Mouse (Mus musculus): ENCODE data around the gene Hyls1. TPM values are rescaled to one million over a fixed set of nuclear protein-coding genes. Genes with fewer than 3 reads are reported as not detected.

The Hyls1 gene
- polyA plus RNA-seq, 1 experiment from 2014 or later = 9.8 TPM

GRCm38 (mm10) chr9:35522821-35523515 lies 47.2 kb downstream of the Hyls1 start:
- Histone ChIP-seq H3K9me3 (replicated peaks) (no peaks in the 10 kb centered on the region), H3K27ac (no peak overlapping the region), H3K36me3 (no peaks in the 10 kb centered on the region), H3K9ac (no peak overlapping the region), H3K4me2 (no peak overlapping the region), H3K27me3 (no peaks in the 10 kb centered on the region), H3K4me1 (replicated peaks) (no peaks in the 10 kb centered on the region), H3K4me3 (replicated peaks) (no peak overlapping the region)
- WGBS (ENCODE audit: insufficient replicate concordance) = 30% methylated on average over 1 of the region's 1 CpGs
- ATAC-seq (ENCODE audit: low read depth) = no peak
- DNase-seq = no peak

DNA sequence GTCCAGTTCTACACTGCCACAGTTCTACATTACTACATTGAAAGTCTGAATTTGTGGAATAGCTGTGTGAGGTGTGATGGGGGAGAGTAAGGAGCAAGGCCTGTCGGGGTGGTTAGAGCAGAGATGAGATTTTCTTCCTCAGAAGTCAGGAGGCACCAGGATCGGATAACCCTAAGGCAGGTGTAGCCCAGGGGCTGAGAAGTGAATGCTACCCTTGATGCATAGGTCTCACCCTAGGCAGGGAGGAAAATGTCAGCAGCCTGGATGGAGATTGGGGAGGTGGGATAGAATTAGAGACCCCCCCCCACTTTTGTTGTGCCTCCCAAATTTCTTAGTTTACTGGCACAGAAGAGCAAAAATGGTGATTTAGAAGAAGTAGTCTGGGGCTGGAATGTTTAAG lies 48.0 kb downstream of the Hyls1 start:
- no peak for ATAC-seq (ENCODE audit: low read depth)
- Histone ChIP-seq H3K4me3 (replicated peaks) (no peak overlapping the region), H3K9ac (no peak overlapping the region), H3K36me3 (no peaks in the 10 kb centered on the region), H3K4me2 (no peak overlapping the region), H3K9me3 (replicated peaks) (no peaks in the 10 kb centered on the region), H3K27ac (no peak overlapping the region), H3K4me1 (replicated peaks) (no peaks in the 10 kb centered on the region), H3K27me3 (no peaks in the 10 kb centered on the region)
- 60% methylated on average over 2 of the region's 2 CpGs for WGBS (ENCODE audit: insufficient replicate concordance)
- no peak for DNase-seq

DNA sequence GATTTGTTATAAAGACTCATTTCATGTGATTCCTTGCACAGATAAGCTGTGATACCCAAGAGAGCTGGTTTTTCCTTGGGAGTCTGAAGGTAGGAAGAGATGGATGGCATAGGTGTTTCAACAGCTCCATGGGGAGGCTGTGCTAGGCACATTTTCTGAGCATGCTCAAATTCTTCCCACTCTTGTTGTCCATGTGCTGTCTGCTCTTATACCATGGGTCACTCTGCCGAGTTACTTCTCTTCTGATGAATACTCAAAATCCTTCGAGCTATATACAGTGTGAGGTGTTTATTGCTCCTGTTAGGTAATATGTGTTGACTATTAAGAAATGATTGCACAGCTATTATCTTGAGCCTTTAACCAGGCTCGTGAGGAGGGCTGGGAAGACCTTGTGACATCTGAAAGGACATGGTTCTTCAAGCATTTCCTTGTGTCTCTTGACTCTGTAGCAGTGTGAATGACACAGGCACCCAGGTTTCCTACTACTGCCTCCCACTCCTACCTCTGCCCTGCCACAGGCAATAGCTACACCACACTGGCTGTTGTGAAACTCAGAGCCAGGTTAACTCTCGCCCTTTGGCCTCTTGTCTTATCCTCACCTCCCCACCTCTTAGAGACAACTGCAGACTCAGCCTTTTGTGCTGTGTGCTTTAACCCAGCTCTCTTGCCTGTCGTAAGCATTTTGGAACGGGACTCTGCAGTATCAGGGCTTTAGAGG lies 49.4 kb downstream of the Hyls1 start:
- no peak overlapping the region for H3K27ac ChIP-seq
- no peaks in the 10 kb centered on the region for H3K27me3 ChIP-seq
- no peaks in the 10 kb centered on the region for H3K4me1 ChIP-seq (replicated peaks)
- H3K4me2 ChIP-seq = no peak overlapping the region
- DNase-seq (no peak), ATAC-seq (ENCODE audit: low read depth) (no peak)
- H3K4me3 ChIP-seq (replicated peaks) = no peak overlapping the region
- 52% methylated on average over 6 of the region's 6 CpGs for WGBS (ENCODE audit: insufficient replicate concordance)
- no peaks in the 10 kb centered on the region for H3K9me3 ChIP-seq (replicated peaks)
- no peak overlapping the region for H3K9ac ChIP-seq
- H3K36me3 ChIP-seq = no peaks in the 10 kb centered on the region

GRCm38 (mm10) chr9:35518169-35518568 lies 52.0 kb downstream of the Hyls1 start, which contains the start of gene Gm1113:
Gene Gm1113 (minus strand): TSS chr9:35518269.
- Histone ChIP-seq H3K4me1 (replicated peaks) (no peaks in the 10 kb centered on the region), H3K27me3 (no peaks in the 10 kb centered on the region), H3K4me3 (replicated peaks) (no peak within 1 kb of the TSS), H3K36me3 (no peaks in the 10 kb centered on the region), H3K9me3 (replicated peaks) (no peaks in the 10 kb centered on the region), H3K27ac (no peak within 1 kb of the TSS), H3K4me2 (no peak within 1 kb of the TSS), H3K9ac (no peak within 1 kb of the TSS)
- DNase-seq = no peak
- WGBS (ENCODE audit: insufficient replicate concordance) = 46% methylated on average over 3 of the region's 3 CpGs
- ATAC-seq (ENCODE audit: low read depth) = no peak

DNA sequence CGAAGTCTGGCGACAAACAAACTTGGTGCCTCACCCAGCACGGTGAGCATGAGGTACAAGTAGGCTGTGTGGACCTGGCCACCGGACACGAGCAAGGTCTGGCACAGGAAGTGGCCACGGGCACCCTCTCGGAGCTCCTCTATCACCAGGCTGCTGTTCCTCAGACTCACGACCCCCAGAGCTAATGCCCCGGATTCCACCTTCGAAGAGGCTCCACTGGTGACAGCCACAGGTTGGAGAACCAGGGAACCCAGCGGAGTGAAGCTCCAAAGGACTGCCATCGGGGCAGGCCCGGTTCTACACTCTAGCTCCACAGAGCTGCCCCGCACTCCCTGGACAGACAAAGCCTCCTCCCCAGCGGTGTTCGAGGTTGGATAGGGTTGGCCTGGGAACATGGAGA lies 53.5 kb downstream of the Hyls1 start:
- no peak overlapping the region for H3K4me3 ChIP-seq (replicated peaks)
- no peak overlapping the region for H3K27ac ChIP-seq
- ATAC-seq (ENCODE audit: low read depth) (no peak), DNase-seq (no peak)
- no peaks in the 10 kb centered on the region for H3K4me1 ChIP-seq (replicated peaks)
- no peaks in the 10 kb centered on the region for H3K36me3 ChIP-seq
- H3K9ac ChIP-seq = no peak overlapping the region
- H3K9me3 ChIP-seq (replicated peaks) = no peaks in the 10 kb centered on the region
- H3K27me3 ChIP-seq = no peaks in the 10 kb centered on the region
- H3K4me2 ChIP-seq = no peak overlapping the region
- 71% methylated on average over 16 of the region's 16 CpGs for WGBS (ENCODE audit: insufficient replicate concordance)

- DNase-seq (no peak), ATAC-seq (ENCODE audit: low read depth) (no peak)
- H3K4me2 ChIP-seq = no peak overlapping the region
- 60% methylated on average over 5 of the region's 5 CpGs for WGBS (ENCODE audit: insufficient replicate concordance)
- H3K4me1 ChIP-seq (replicated peaks) = no peaks in the 10 kb centered on the region
- H3K9ac ChIP-seq = no peak overlapping the region
- H3K4me3 ChIP-seq (replicated peaks) = no peak overlapping the region
- no peaks in the 10 kb centered on the region for H3K27me3 ChIP-seq
- no peak overlapping the region for H3K27ac ChIP-seq
- H3K9me3 ChIP-seq (replicated peaks) = no peaks in the 10 kb centered on the region
- no peaks in the 10 kb centered on the region for H3K36me3 ChIP-seq
Observed at GRCm38 (mm10) chr9:35516182-35516581, 54.0 kb downstream of the Hyls1 start.

DNA sequence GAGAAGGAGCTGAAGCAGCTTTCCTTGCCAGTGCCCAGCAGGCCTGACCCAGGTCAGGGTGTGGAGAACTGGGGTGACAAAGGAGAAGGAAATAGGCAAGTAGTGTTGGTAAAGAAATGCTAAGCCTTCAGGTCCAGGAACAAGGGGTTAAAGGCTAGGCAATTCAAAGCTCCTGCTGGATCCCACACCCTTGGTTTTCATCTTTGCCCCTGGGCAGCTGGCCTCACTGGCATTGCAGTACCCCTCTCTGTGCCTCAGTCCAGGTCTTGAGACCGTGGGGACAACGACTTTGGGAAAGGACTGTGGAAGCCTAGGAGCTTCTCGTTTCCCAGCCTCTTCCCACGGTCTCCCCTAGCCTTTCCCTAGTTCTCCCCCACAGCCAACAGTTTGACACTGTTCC lies 56.3 kb downstream of the Hyls1 start:
- no peaks in the 10 kb centered on the region for H3K36me3 ChIP-seq
- 0 out of 2 replicates have a peak, but pooled peaks cover 2% of the 10 kb centered on the region for H3K27me3 ChIP-seq
- no peak overlapping the region for H3K4me3 ChIP-seq (replicated peaks)
- no peak overlapping the region for H3K27ac ChIP-seq
- H3K9me3 ChIP-seq (replicated peaks) = no peaks in the 10 kb centered on the region
- no peaks in the 10 kb centered on the region for H3K4me1 ChIP-seq (replicated peaks)
- 48% methylated on average over 4 of the region's 4 CpGs for WGBS (ENCODE audit: insufficient replicate concordance)
- no peak overlapping the region for H3K4me2 ChIP-seq
- no peak overlapping the region for H3K9ac ChIP-seq
- no peak for DNase-seq
- ATAC-seq (ENCODE audit: low read depth) = no peak

Other genes starting within 250 kb of the Hyls1 start
- gene Cdon, start 149.3 kb downstream of the Hyls1 start, polyA plus RNA-seq (2015; fragmentation: Nextera tagmentation; extraction: Ambion mirVana) = 0.36 and 0.53 TPM in 2 replicates
- not detected in 2 replicates for gene Gm1113, start 52.1 kb downstream of the Hyls1 start, polyA plus RNA-seq (2015; fragmentation: Nextera tagmentation; extraction: Ambion mirVana)
- gene Ddx25, start 11.9 kb downstream of the Hyls1 start, polyA plus RNA-seq (2015; fragmentation: Nextera tagmentation; extraction: Ambion mirVana) = 0.39 and 0.42 TPM in 2 replicates
- gene Pus3, start 11.8 kb downstream of the Hyls1 start, polyA plus RNA-seq (2015; fragmentation: Nextera tagmentation; extraction: Ambion mirVana) = 9.3 and 11.4 TPM in 2 replicates
- gene Pate2, start 114 bp downstream of the Hyls1 start, polyA plus RNA-seq (2015; fragmentation: Nextera tagmentation; extraction: Ambion mirVana) = 0.25 and 0.36 TPM in 2 replicates
- gene Pate4, start 41.5 kb upstream of the Hyls1 start, polyA plus RNA-seq (2015; fragmentation: Nextera tagmentation; extraction: Ambion mirVana) = not detected in 2 replicates
- gene Pate3, start 77.8 kb upstream of the Hyls1 start, polyA plus RNA-seq (2015; fragmentation: Nextera tagmentation; extraction: Ambion mirVana) = not detected in 2 replicates
- gene Pate1, start 117.0 kb upstream of the Hyls1 start, polyA plus RNA-seq (2015; fragmentation: Nextera tagmentation; extraction: Ambion mirVana) = not detected in 2 replicates
- not detected in 2 replicates for gene Gm17677, start 170.7 kb upstream of the Hyls1 start, polyA plus RNA-seq (2015; fragmentation: Nextera tagmentation; extraction: Ambion mirVana)
- gene Gm17727, start 207.7 kb upstream of the Hyls1 start, polyA plus RNA-seq (2015; fragmentation: Nextera tagmentation; extraction: Ambion mirVana) = not detected in 2 replicates
- not detected in 2 replicates for gene Gm27235, start 219.7 kb upstream of the Hyls1 start, polyA plus RNA-seq (2015; fragmentation: Nextera tagmentation; extraction: Ambion mirVana)
- not detected in 2 replicates for gene D730048I06Rik, start 219.7 kb upstream of the Hyls1 start, polyA plus RNA-seq (2015; fragmentation: Nextera tagmentation; extraction: Ambion mirVana)

All from liver, embryonic 13.5 days (tissue).